Mouse (Mus musculus) C2C12 (cell line): ENCODE measurements around the gene Sugp2. TPM values are rescaled to one million over a fixed set of nuclear protein-coding genes. Genes with fewer than 3 reads are reported as not detected.

ENCODE experiments used
- H3K27me3 ChIP-seq: one replicate; pipeline ENCODE4 v1.6.1; 2011; ENCODE audit not compliant: control insufficient read depth, insufficient read depth, insufficient read length
- H3K36me3 ChIP-seq: one replicate; pipeline ENCODE4 v1.6.1; 2011; ENCODE audit not compliant: control insufficient read depth, insufficient read depth
- H3K4me3 ChIP-seq: one replicate; pipeline ENCODE4 v1.5.1; 2011; ENCODE audit warnings: mild to moderate bottlenecking, control low read depth; ENCODE audit not compliant: poor library complexity, insufficient read depth, severe bottlenecking
- H3K79me2 ChIP-seq: one replicate; pipeline ENCODE4 v1.6.1; 2011; ENCODE audit not compliant: control insufficient read depth, insufficient read depth
- H3K79me3 ChIP-seq: one replicate; pipeline ENCODE4 v1.6.1; 2011; ENCODE audit warnings: low read depth, control low read depth
- H3ac ChIP-seq: one replicate; pipeline ENCODE3; 2011; ENCODE audit warnings: low read depth; ENCODE audit not compliant: control insufficient read depth, insufficient read length
- CEBPB ChIP-seq: IDR thresholded peaks from one replicate; pipeline ENCODE4 v1.6.1; 2011; ENCODE audit warnings: low read depth, mild to moderate bottlenecking, control low read depth, moderate library complexity
- CTCF ChIP-seq: IDR thresholded peaks from one replicate; pipeline ENCODE4 v1.5.1; 2011; ENCODE audit not compliant: control insufficient read depth, insufficient read depth, insufficient read length
- FOSL1 ChIP-seq: IDR thresholded peaks from one replicate; pipeline ENCODE4 v1.8.0; 2011; ENCODE audit warnings: mild to moderate bottlenecking, low read length; ENCODE audit not compliant: poor library complexity, insufficient read depth, severe bottlenecking
- MAX ChIP-seq: IDR thresholded peaks from one replicate; pipeline ENCODE4 v1.6.1; 2011; ENCODE audit warnings: mild to moderate bottlenecking, control low read depth
- MYOD1 ChIP-seq: IDR thresholded peaks from one replicate; pipeline ENCODE4 v1.6.1; 2011; ENCODE audit warnings: low read depth; ENCODE audit not compliant: control insufficient read depth, insufficient read length
- MYOG ChIP-seq: IDR thresholded peaks from one replicate; pipeline ENCODE4 v1.6.1; 2011; ENCODE audit not compliant: control insufficient read depth, insufficient read length; ENCODE audit errors: extremely low read depth
- USF1 ChIP-seq: IDR thresholded peaks from one replicate; pipeline ENCODE4 v1.6.1; 2011; ENCODE audit warnings: low read depth, mild to moderate bottlenecking, control low read depth, moderate library complexity
- polyA plus RNA-seq: library from polyadenylated mRNA; unstranded; fragments of >200 nt; fragmentation: generic; extraction: Trizol; gene quantifications from one replicate; pipeline ENCODE4 v1.2.1, GENCODE M21; 2012; ENCODE audit warnings: missing spikeins

Sugp2 gene
- polyA plus RNA-seq, 1 experiment = 7.8 TPM

- H3K79me3 ChIP-seq = no peaks in the 10 kb centered on the region
- TF ChIP-seq MYOG (no peak), USF1 (no peak), MYOD1 (no peak), MAX (no peak), CEBPB (no peak), CTCF (no peak), FOSL1 (no peak)
- H3K79me2 ChIP-seq = no peaks in the 10 kb centered on the region
- no peaks in the 10 kb centered on the region for H3K36me3 ChIP-seq
- H3K4me3 ChIP-seq = no peak overlapping the region
- H3K27me3 ChIP-seq = no peaks in the 10 kb centered on the region
- H3ac ChIP-seq = no peak overlapping the region
These were observed 17.5 kb upstream of the Sugp2 start for GRCm38 (mm10) chr8:70216566-70216965.

GRCm38 (mm10) chr8:70217441-70217840 lies 16.6 kb upstream of the Sugp2 start:
- Histone ChIP-seq H3K4me3 (no peak overlapping the region), H3ac (no peak overlapping the region), H3K79me3 (no peaks in the 10 kb centered on the region), H3K79me2 (no peaks in the 10 kb centered on the region), H3K27me3 (no peaks in the 10 kb centered on the region), H3K36me3 (no peaks in the 10 kb centered on the region)
- TF ChIP-seq MYOG (no peak), MAX (no peak), FOSL1 (no peak)

GRCm38 (mm10) chr8:70219107-70219684 lies 14.8 kb upstream of the Sugp2 start:
- TF ChIP-seq MYOG = no peak
- TF ChIP-seq MAX = no peak
- no peak for TF ChIP-seq MYOD1

GRCm38 (mm10) chr8:70220236-70220840 lies 13.7 kb upstream of the Sugp2 start:
- TF ChIP-seq CTCF (no peak), MYOG (no peak), MYOD1 (no peak), FOSL1 (no peak), CEBPB (no peak), USF1 (no peak), MAX (no peak)
- Histone ChIP-seq H3ac (no peak overlapping the region), H3K27me3 (no peaks in the 10 kb centered on the region), H3K36me3 (peaks cover 15% of the 10 kb centered on the region), H3K79me3 (no peaks in the 10 kb centered on the region), H3K4me3 (no peak overlapping the region), H3K79me2 (no peaks in the 10 kb centered on the region)

More at GRCm38 (mm10) chr8:70219107-70219684, 14.8 kb upstream of the Sugp2 start:
- Histone ChIP-seq H3K36me3 (peaks cover 4% of the 10 kb centered on the region), H3K27me3 (no peaks in the 10 kb centered on the region), H3ac (no peak overlapping the region), H3K79me3 (no peaks in the 10 kb centered on the region), H3K4me3 (no peak overlapping the region), H3K79me2 (no peaks in the 10 kb centered on the region)

- no peaks in the 10 kb centered on the region for H3K79me2 ChIP-seq
- H3K27me3 ChIP-seq = no peaks in the 10 kb centered on the region
- peaks cover 20% of the 10 kb centered on the region for H3K36me3 ChIP-seq
- H3ac ChIP-seq = no peak overlapping the region
- no peak for TF ChIP-seq CTCF
- no peak for TF ChIP-seq MAX
- no peak for TF ChIP-seq MYOD1
- no peak for TF ChIP-seq CEBPB
- TF ChIP-seq FOSL1 = no peak
- no peak for TF ChIP-seq USF1
- TF ChIP-seq MYOG = no peak
- no peak overlapping the region for H3K4me3 ChIP-seq
- no peaks in the 10 kb centered on the region for H3K79me3 ChIP-seq
These were observed 13.1 kb upstream of the Sugp2 start for GRCm38 (mm10) chr8:70220911-70221310.

- H3K79me2 ChIP-seq = no peaks in the 10 kb centered on the region
- TF ChIP-seq MYOG = no peak
- TF ChIP-seq CTCF = no peak
- no peak for TF ChIP-seq CEBPB
- no peak for TF ChIP-seq MYOD1
- no peak for TF ChIP-seq MAX
- no peak for TF ChIP-seq USF1
- TF ChIP-seq FOSL1 = no peak
- H3K36me3 ChIP-seq = peaks cover 22% of the 10 kb centered on the region
- H3ac ChIP-seq = no peak overlapping the region
- H3K79me3 ChIP-seq = no peaks in the 10 kb centered on the region
- no peak overlapping the region for H3K4me3 ChIP-seq
- no peaks in the 10 kb centered on the region for H3K27me3 ChIP-seq
These were observed 12.0 kb upstream of the Sugp2 start for GRCm38 (mm10) chr8:70222041-70222440.
